Mouse (Mus musculus) kidney, adult 9 months (tissue): Measurements from ENCODE around the gene Sh3bp5.
"Not testable (repeated sequence)": the region's sequence is repeated elsewhere in the genome, so short reads cannot be mapped to it uniquely, and the experiment has no call there.

Experiments used
- DNase-seq: peaks from one replicate; pipeline ENCODE4 v3.0.0; 2022

Sh3bp5 gene

DNA sequence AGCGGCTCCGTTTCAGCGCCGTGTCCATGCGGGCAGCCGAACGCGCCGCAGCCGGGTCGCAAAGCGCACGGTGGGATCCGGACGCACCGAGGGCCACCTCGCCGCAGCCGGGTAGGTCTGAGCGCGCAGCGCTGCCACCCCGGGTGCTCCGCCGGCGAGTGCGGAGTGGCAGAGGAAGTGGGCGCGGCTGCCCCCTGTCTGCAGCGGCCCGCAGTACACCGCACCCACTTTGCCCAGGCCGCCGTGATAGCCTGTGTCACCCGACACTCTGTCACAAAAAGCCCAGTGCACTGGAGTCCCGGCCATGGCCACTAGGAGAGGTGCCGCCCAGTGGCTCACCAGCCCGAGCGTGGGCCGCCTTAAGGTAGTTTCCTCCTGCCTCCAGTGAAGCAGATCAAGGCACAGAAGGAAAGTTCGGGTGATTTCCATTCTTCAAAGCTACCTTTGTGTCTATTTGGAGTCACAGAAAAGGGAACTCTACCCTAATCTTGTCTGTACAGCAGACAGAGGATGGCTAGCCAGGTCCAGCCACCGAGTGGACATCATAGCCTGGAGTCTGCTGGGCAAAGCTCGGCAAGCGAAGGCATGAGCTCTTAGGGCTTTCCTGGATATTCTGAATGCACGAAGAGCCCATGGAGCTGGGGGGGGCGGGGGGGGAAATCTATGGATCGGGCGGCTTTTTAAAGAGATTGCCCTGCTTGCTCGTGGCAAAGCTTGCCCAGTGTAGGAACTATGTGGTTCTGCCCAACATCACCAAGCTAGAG, at the start of gene Sh3bp5:
Gene Sh3bp5, minus strand, starts transcription at position 149 of the 764 bp plus-strand sequence.
- peak; percentile 97 for DNase-seq

DNA sequence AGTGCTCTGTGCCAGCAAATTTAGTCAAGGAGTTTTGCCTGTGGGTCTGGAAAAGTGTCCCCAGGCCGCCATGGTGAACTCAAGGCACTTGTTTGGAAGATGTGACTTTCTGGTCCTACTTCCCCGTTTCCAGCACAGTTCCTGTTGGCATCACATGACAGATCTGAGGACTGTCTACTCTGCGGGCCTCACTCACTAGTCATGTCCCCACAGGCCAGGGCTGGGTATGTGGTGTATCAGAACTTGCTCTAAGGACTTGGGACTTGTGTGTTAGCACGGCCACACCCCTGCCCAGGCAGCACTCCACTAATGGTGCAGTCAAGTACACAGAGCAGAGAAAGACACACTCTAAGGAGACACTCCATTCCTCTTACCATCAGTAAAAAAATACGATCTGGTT, 46.5 kb upstream of the Sh3bp5 start:
- no peak for DNase-seq

DNA sequence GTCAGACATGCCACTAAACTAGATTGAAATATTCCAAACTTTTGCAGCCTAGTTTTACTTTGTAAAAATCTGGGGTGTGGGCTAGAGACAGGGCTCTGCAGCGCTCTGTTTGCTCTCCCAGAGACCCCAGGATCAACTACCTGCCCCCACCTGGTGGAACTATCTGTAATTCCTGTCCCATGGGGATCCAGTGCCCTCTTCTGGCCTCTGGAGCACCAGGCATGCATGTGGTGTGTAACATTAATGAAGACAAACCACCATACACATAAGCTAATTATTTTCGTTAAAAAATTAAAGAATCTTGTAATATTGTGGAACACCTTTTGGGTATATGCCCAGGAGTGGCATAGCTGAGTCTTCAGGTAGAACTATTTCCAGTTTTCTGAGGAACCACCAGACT, 37.4 kb upstream of the Sh3bp5 start:
- no peak for DNase-seq

DNA sequence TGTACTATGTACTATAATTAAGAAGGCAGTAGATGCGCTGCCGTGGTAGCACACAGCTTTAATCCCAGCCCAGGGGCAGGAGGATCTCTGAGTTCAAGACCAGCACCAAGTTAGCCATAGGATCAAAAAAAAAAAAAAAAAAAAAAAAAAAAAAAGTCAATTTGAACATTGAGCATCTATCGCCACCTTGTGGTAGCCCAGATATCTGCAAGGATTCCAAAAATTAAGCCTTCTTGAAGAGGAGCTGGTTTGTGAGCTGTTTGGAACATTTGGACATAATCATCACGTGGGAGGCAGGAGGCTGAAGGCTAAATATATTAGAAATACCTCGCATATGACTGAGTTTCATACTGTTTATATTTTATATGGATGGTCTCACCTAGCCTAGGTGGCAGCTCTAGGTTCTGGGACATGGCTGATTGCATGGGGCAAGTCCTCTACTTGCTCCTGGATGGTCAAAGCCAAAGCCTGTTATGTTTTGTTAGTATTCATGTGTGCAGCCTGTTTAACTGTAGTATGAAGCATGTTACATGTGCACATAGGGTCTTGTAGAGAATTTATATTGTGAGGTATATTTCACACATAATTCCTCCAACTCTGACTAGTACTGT, 36.7 kb upstream of the Sh3bp5 start:
- peak; percentile 76 for DNase-seq

DNA sequence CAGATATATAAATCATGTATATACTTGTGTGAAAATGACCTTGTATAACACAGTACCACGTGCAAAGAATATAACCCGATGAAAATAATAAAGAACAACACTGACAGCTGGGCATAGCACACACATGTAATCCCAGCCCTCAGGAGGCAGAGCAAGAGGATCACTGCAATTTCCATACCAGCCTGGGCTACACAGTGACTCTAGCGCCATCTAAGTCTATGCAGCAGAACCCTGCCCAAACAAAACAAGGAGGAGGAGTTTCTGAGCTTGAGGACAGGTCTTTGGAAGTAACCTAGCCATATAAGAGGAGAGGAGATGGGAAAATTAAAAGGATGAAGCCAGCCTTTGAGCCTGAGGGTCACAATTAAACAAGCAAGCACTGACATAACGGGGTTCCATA, 33.8 kb upstream of the Sh3bp5 start:
- DNase-seq = no peak

DNA sequence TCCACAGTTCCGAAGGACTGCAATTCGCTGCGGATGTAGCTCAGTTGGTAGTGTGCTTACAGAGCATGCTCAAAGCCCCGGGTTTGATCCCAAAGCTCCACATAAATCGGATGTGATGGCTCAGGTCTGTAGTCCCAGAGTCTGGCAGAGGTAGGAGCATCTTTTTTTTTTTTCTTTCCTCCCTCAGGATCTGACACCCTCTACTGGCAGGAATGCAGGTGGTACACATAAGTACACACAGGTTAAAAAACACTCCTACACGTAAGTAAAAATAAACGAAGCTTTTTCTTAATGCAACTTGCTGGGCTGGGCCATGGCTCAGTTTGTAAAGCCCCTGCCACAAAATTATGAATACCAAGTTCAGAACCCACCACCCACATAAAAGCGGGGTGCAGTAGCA, 28.3 kb upstream of the Sh3bp5 start:
- DNase-seq = peak; percentile 54

DNA sequence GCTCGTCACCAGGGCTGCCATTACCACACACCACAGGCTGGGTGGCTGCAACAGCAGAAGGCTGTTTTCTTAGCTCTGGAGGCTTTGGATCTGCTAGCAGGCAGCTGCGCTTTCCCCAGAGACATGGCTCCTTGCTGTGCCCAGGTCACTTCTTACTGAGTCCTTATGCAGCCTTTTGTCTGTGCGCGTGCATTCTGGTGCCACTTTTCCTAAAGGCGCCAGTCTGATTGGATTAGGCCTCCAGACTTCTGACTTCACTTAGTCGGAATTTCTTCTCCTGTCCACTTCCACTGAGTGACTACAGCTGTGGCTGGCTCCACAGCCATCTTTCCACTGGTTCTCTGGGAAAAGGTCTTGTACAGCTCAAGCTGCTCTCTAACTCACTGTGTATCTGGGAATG, 27.0 kb upstream of the Sh3bp5 start:
- no peak for DNase-seq

DNA sequence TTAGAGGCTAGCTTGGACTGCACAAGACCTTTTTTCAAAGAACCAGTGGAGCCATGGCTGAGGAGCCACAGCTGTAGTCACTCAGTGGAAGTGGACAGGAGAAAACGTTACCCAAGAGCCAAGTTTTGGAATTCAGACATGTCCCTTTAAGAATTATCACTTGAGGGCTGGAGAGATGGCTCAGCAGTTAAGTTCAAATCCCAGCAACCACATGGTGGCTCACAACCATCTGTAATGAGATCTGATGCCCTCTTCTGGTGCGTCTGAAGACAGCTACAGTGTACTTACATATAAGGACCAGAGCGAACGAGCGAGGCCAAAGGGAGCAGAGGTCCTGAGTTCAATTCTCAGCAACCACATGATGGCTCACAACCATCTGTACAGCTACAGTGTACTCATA, 26.3 kb upstream of the Sh3bp5 start:
- not testable (repeated sequence) for DNase-seq

DNA sequence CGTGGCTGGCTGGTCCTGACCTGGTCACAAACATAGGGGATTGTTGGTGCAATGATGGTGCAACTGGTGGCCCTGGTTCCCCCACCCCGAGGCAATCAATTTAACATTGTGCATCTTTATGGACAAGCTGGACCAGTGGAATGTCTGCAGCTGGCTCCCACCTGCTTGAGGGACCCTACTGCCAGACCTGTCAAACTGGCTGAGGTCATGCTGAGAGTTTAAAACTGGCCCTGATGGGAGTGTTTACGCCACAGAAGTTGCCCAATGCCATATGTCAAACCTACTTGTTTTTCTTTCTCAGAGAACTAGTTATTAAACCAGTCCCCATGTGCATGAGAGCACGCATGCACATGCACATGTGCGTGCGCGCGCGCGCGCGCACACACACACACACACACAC, 22.1 kb upstream of the Sh3bp5 start:
- DNase-seq = no peak

DNA sequence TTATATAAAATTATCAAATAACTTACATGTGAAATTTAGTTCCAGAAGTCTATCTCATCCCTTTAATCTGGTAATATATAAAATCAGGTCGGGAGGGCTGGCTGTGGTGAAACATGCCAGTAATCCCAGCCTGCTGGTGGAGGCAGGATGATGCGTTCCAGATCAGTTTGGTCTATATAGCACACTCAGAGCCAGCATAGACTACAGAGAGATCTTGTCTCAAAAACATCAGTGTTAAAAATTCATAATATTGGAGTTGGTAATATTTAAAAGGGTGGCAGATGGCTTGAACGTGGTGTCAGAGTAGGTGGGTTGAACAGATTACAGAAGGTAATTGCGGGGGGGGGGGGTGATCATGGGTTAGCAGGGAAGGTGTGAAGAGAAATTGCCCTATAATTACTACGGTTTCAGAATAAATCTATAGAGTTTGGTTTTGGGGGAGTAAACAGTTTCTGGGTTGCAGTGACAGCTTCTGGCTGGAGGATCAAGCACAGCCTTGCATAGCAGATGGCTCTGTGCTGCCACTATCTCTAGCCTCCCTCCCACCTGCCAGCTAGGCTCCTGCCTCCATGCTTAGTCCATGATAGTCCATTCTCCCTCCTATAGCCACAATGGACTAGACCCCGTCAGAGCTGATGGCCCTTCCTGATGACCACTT, 20.3 kb upstream of the Sh3bp5 start:
- no peak for DNase-seq

DNA sequence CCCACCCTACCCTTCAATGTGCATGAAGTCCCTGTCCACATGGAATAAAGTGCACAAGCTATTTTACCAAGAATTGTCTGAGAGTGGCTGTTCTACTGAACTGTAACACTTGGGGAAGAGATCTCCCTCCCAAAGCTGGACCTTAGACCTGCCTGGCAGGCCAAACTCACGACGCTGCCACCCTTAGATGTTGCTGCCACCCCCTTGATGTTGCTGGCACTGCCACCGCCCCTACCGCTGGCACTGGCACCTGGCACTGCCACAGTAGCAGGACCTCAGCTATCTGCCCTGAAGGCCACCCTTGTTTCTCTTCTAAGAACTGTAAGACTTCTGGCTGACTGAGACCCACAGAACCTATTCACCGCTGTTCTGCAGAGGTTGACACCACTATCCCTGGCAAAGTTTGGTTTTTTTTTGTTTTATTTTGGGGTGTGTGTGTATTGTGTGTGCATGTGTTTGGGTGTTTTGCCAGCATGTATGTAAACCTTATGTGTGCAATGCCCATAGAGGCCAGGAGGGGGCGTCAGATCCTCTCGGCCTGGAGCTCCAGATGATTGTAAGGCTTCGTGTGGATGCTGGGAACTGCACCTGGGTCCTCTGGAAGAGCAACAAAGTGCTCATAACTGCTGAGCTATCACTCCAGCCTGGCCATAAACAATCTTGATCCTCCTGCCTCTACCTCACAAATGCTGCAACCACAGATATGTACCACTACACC, 19.1 kb upstream of the Sh3bp5 start:
- no peak for DNase-seq

DNA sequence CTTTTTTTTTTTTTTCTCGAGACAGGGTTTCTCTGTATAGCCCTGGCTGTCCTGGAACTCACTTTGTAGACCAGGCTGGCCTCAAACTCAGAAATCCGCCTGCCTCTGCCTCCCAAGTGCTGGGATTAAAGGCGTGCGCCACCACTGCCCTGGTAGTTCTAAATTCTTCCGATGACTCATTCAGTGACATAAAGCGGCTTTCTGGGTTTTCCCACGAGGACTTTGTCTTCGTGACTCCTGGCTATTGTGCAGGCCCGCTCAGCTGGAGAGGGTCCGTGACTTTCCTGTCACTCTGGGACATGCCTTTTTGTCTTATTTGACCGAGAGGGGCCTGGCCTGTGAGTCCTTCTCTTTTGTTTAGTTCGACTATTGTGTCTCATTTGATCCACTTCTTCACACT, 18.1 kb upstream of the Sh3bp5 start:
- not testable (repeated sequence) for DNase-seq

DNA sequence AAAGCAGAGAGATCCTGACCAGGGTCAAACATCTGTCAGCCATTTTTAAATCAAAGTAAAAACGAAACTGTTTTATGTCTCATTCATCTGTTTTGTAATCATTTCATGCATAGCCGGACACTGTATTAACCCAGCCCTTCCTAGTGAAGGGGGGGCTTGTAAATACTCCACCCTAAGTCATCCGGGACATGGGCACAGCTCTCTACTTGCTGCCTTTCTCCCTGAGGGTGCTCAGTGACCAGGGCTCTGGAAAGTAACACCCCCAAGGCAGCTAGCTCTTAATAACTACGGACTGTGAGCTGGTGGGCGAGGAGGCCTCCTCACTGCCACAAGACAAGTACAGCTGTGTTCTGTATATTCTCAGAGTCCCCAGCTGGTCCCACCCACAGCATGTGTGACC, 13.1 kb upstream of the Sh3bp5 start:
- no peak for DNase-seq

DNA sequence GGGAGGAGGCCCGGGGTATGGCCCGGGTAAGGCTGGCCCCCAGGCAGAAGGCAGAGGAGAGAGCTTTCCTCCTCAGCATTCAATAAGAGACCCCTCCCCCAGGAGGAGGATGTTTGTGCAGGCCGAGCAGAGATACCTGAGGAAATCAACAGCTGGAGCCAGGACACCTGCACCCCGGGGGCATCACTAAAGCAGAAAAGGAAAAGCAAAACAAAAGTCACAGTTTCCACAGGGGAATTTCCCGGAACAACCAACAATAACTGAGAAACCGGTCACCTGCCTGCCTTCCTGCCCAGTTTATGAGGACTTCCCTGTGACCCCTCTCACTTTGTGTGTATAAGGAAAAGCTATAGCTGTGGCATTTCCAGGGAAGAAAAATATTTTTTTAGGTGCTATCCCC, 7.7 kb upstream of the Sh3bp5 start:
- DNase-seq = no peak

DNA sequence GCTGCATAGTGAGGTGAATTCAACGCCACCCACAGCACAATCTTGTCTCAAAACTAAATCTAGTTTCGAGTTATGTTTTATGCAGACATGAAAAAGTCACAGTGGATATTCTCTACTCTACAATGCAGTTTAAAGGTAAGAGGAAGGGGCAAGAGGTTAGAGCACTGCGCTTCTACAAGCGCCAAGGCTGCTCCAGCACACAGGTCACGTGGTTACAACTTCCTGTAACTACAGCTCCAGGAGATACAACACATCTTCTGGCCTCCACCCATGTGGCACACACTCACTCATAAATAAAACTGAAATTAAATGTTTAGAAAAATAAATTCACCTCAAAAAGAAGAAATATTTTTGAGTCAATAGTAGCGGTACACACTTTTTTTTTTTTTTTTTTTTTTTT, 4.8 kb upstream of the Sh3bp5 start:
- no peak for DNase-seq

DNA sequence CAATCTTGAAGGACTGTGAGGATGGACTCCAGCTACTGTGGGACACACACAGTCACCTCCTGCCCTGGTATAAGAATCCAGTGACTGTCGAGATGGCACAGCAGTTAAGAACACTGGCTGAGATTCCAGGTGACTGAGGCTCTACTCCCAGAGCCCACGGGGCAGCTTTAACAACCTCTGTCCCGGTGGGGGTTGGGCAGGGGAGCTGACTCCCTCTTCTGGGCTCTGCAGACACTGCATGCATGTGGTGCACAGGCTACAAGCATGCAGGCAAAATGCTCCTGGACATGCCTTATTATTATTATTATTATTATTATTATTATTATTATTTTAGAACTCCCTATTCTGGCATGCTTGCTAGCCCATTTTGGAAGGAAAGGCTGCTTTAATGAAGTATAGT, 4.4 kb upstream of the Sh3bp5 start:
- no peak for DNase-seq

DNA sequence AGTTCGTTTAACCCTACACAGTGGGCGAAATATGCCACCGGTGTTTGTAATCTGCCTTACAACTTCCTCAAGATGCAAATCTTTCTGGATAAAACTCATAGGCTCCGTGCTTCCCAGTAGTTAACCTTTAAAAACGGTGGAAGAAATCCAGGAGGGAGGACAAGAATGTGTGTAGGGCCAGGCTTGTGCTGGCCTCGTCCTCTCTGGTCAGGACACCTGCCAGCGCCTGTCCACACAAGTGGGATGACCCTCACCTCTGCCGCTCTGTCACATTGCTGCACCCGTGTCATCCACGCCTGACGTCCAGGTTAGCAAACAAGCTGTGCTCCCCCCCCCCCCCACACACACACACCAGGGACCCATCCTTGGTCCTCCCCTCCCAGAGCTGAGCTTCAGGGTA, 3.4 kb upstream of the Sh3bp5 start:
- DNase-seq = peak; percentile 57

DNA sequence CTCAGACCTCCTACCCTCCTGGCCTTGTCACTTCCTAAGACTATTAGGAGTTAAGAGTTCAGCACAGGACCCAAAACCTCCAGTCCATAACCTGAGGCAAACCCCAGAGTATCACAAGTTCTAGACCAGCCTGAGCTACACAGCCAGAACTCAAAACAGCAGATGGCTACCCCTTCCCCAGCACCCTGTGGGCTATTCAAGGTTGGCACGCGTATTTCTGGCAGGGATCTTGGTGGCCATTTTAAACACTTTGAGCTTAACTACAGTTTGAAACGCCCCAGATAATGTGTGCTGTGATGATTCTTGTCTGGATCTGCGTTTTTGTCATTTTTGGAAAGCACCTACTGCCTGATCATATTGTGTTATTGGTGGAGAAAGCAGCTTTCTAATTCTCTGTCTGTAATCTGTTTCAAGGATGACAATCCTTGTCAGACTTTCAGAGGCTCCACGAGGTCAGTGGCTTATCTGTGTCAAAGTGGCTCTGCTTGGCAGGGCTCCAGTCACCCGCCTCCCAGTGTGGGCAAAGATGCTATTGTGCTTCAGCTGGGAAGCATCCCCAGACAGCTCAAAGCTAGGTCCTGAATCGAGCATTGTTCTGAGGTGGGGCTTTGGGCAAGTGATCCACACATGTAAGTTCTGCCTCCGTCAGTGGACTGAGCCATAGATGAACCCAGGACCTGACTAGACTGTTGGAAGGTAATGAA, 2.1 kb upstream of the Sh3bp5 start:
- no peak for DNase-seq

DNA sequence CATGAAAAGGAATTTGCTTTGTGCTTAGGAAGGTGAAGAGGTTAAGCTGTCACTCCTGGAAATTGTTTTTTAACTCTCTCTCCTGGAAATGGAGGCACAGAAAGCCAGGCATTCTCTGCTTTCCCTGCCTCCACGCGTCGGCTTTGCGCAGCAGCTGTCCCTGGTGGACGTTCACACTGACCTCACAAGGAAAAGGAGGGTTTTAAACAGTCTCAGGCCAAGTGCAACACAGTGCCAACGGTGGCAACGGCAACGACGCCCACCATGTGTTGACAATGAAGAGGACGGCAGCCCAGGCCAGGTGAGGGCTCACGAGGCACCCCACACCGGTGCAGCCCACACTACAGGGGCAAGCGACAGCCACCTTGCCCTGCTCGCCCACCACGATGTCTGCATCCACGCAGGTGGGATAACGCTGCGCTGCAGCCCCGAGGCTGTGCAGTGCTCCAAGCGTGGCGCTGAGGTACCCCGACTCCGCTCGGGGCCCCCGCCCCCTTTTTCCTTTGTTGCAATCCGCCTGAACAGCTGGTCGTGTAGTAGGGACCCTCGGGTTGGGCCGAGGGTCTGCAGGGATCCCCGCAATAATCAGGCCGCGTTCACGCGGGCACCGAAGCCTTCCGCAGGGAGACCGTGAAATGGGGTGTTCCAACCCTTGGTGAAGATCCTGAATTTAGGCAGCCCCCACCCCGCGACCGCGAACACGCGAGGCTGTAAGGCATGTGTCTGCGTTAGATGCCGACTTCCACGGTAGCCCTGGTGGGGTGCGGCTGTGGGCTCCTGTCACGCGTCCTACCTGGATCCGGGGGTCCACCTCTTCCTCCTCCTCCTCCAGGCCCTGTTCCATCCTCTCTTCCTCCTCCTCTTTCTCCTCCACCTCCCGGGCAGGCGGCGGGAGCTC, 611 bp downstream of the Sh3bp5 start:
- DNase-seq = peak; percentile 56

DNA sequence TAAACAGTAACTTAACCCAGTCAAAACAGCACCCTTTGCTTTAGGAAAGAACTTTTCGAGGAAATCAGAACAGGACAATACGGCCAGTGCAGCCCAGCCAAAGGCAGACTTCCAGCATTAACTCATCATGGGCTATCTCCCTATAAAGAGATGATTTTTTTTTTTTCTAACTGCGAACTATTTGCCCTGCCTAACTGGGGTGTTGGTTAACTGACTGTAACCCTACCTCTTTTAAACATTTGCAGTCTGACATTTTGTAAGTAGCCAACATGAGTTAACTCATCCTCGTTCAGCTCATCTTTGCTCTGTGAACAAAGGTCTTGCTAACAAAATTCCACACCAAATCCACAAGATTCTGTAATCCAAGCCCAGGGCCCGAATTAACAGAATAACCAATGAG, 1.5 kb downstream of the Sh3bp5 start:
- peak; percentile 85 for DNase-seq

DNA sequence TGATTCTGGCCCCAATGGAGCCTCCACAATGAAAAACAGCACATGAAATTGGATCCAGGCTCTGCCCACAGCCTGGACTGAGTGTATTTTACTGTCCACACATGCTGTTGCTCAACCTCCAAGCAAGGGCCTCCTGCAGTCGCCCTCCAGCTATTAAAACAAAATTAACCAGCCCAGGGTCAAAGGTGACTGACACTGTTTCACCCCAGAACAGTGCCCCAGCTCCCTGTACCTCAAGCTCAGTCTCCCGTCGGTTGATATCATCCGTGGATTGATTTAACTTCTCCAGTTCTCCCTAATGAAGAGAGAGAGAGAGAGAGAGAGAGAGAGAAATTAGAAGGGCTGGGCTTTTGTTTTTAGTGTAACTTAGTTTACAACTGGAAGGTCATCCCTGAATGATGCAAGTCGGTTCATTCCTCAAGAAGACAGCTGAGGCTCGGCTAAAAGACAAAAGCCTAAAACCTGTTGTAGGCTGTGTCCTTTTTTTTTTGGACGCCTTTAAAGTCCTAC, 2.0 kb downstream of the Sh3bp5 start:
- peak; percentile 88 for DNase-seq

DNA sequence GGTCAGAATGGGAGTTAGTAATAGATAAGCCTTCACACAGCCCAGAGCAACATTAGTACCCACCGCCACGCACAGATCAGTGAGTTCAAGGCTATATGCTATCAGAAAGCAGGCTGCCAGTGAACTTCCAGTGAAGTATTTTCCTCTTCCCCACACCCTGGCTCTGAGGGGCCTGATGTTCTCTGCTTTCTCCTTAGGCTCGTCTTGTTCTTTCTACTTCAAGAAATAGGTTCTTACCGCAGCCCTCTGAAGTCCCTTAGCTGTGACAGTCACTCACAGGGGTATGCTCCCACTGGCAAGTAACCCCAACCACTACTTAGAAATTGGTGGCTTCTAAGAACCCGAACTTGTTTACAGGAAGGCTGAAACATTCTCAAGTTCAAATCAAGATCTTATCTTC, 2.8 kb downstream of the Sh3bp5 start:
- DNase-seq = no peak
